Mouse (Mus musculus) layer of hippocampus, postnatal 25 days (tissue): ENCODE data around the gene Clip3. TPM values are rescaled to one million over a fixed set of nuclear protein-coding genes. Genes with fewer than 3 reads are reported as not detected.

Experiments used
- total RNA-seq, 2 experiments: library from RNA; stranded (reverse); gene quantifications; 2 replicates each; pipeline ENCODE4 v1.2.3; 2021

Gene Clip3
- total RNA-seq, 2 experiments from 2014 or later = 437 to 515 TPM

Other genes with a start within 250 kb of the Clip3 start
- 10 to 100 TPM in 1 of 2 experiments, 1 to 10 TPM in 1; 9.2 to 10.3 TPM for gene Zfp14, start 240.3 kb upstream of the Clip3 start, total RNA-seq
- gene Zfp82, start 218.8 kb upstream of the Clip3 start, total RNA-seq = 1 to 10 TPM; 1.9 to 5.0 TPM
- gene Gm26920, start 201.3 kb upstream of the Clip3 start, total RNA-seq = 1 to 10 TPM in 1 of 2 experiments, not detected in 1; 2.0 TPM
- 1 to 10 TPM; 5.3 to 7.1 TPM for gene Zfp566, start 201.2 kb upstream of the Clip3 start, total RNA-seq
- 10 to 100 TPM; 64.8 to 89.9 TPM for gene Zfp260, start 197.0 kb upstream of the Clip3 start, total RNA-seq
- 10 to 100 TPM; 30.4 to 31.5 TPM for gene Zfp382, start 169.8 kb upstream of the Clip3 start, total RNA-seq
- 10 to 100 TPM; 49.2 to 50.2 TPM for gene Zfp146, start 122.0 kb upstream of the Clip3 start, total RNA-seq
- 1 to 10 TPM; 2.8 to 5.0 TPM for gene Cox7a1, start 107.6 kb upstream of the Clip3 start, total RNA-seq
- gene Capns1, start 92.9 kb upstream of the Clip3 start, total RNA-seq = 100 to 1,000 TPM; 206 to 218 TPM
- 10 to 100 TPM; 60.0 to 64.5 TPM for gene Polr2i, start 59.8 kb upstream of the Clip3 start, total RNA-seq
- 100 to 1,000 TPM; 115 to 136 TPM for gene Tbcb, start 59.5 kb upstream of the Clip3 start, total RNA-seq
- gene Ovol3, start 56.0 kb upstream of the Clip3 start, total RNA-seq = not detected
- under 1 TPM; 0.22 to 0.73 TPM for gene Thap8, start 11.6 kb upstream of the Clip3 start, total RNA-seq
- 1 to 10 TPM; 1.4 to 1.7 TPM for gene Wdr62, start 11.3 kb upstream of the Clip3 start, total RNA-seq
- 10 to 100 TPM; 47.1 to 55.1 TPM for gene Alkbh6, start 17.0 kb downstream of the Clip3 start, total RNA-seq
- gene Syne4, start 23.1 kb downstream of the Clip3 start, total RNA-seq = 10 to 100 TPM in 1 of 2 experiments, 1 to 10 TPM in 1; 6.4 to 13.1 TPM
- gene E130208F15Rik, start 30.0 kb downstream of the Clip3 start, total RNA-seq = under 1 TPM; 0.15 to 0.75 TPM
- gene Sdhaf1, start 32.2 kb downstream of the Clip3 start, total RNA-seq = 1 to 10 TPM; 7.8 to 7.9 TPM
- 10 to 100 TPM; 33.6 to 34.7 TPM for gene Lrfn3, start 71.0 kb downstream of the Clip3 start, total RNA-seq
- gene Tyrobp, start 122.0 kb downstream of the Clip3 start, total RNA-seq = 10 to 100 TPM; 28.8 to 31.4 TPM
- gene Hcst, start 128.1 kb downstream of the Clip3 start, total RNA-seq = 1 to 10 TPM in 1 of 2 experiments, under 1 TPM in 1; 0.98 to 1.0 TPM
- 1 to 10 TPM; 2.9 to 3.0 TPM for gene Nfkbid, start 130.0 kb downstream of the Clip3 start, total RNA-seq
- 1,000 to 10,000 TPM; 1,227 to 1,377 TPM for gene Aplp1, start 153.8 kb downstream of the Clip3 start, total RNA-seq
- gene Kirrel2, start 166.0 kb downstream of the Clip3 start, total RNA-seq = 10 to 100 TPM; 15.3 to 16.4 TPM
- gene Nphs1, start 166.6 kb downstream of the Clip3 start, total RNA-seq = 1 to 10 TPM; 1.8 to 2.2 TPM
- not detected for gene Prodh2, start 201.9 kb downstream of the Clip3 start, total RNA-seq
- gene Arhgap33, start 243.3 kb downstream of the Clip3 start, total RNA-seq = 100 to 1,000 TPM; 103 to 132 TPM